Mouse (Mus musculus) ovary, postnatal 14 days (tissue): ENCODE results near the gene Kif18b.

Experiments
- DNase-seq: peaks from one replicate; pipeline ENCODE4 v3.0.0; 2022; ENCODE audit warnings: low spot score

Kif18b gene

GRCm38 (mm10) chr11:102880585-102881313 is 44.2 kb downstream of the Kif18b start, which contains the start of the genes Eftud2 and Ccdc103:
TSS of gene Eftud2 (minus strand) at chr11:102880985.
TSS of gene Ccdc103 (plus strand) at chr11:102881204.
- peak; percentile 93 for DNase-seq

- DNase-seq, result no peak
Measured at GRCm38 (mm10) chr11:102879558-102879957, 45.4 kb downstream of the Kif18b start.

- DNase-seq, result no peak
Measured at GRCm38 (mm10) chr11:102874801-102875334, 50.1 kb downstream of the Kif18b start.

- DNase-seq, result peak; percentile 59
Measured at GRCm38 (mm10) chr11:102864272-102864671, 60.7 kb downstream of the Kif18b start.

GRCm38 (mm10) chr11:102859933-102860332 is 65.0 kb downstream of the Kif18b start:
- DNase-seq, result no peak

GRCm38 (mm10) chr11:102858951-102859350 is 66.0 kb downstream of the Kif18b start:
- no peak for DNase-seq

- DNase-seq, result no peak
Measured at GRCm38 (mm10) chr11:102855941-102856340, 69.0 kb downstream of the Kif18b start.
